Mouse (Mus musculus): ENCODE data around the gene Pip5k1b. TPM values are rescaled to one million over a fixed set of nuclear protein-coding genes. Genes with fewer than 3 reads are reported as not detected.

The Pip5k1b gene
- polyA plus RNA-seq, 1 experiment from 2014 or later: 9.1 TPM

GRCm38 (mm10) chr19:24527613-24527948 lies 28.1 kb downstream of the Pip5k1b start:
- H3K4me2 ChIP-seq: peak overlapping the region; percentile 41
- no peaks in the 10 kb centered on the region for H3K36me3 ChIP-seq
- peak overlapping the region; percentile 57 for H3K9ac ChIP-seq
- no peak for ATAC-seq
- H3K27ac ChIP-seq: peak overlapping the region; percentile 85
- H3K4me1 ChIP-seq: peaks cover 59% of the 10 kb centered on the region
- WGBS (ENCODE audit: insufficient replicate concordance): 66% methylated on average over 5 of the region's 5 CpGs
- no peak overlapping the region for H3K4me3 ChIP-seq
- H3K27me3 ChIP-seq (replicated peaks): no peaks in the 10 kb centered on the region
- no peaks in the 10 kb centered on the region for H3K9me3 ChIP-seq (replicated peaks)

DNA sequence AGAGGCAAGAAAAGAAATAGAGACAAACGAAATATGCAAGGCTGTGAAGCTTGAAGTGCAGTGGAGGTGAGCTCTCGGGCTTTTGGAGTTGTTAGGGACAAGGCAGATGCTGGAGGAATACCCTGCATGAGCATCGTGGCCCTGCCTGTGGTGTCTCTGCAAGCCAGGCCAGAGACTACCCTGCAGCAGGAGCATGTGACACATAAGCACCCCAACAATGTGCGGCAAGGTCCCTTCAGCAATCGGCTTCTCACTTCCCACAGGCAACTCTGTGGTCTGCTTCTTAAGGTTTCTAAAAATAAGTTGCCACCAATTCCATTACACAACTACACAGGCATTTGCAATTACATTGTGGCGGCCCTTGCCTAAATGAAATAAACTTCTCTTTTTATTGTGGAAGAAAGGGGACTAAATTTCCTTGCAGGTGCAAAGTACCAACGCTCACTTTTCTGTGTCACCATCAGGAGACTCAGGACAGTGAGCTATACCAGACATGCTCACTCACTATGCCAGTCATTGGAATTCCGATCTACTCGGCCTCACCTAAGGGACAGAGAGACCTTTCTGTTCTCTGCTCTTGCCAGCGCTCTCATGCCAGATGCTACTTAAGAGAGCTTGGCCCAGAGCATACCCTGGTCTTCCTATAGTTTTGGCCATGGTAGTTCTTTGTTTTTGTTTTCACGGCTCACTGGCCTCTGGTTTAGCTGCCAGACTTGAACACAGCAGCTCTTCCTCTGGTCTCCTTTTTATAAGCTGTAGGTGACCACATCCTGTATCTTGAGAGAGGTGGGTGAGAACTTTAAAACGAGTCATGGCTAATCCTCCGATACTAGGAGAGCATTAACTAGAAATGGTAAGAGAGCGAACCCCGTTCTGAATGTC lies 28.7 kb downstream of the Pip5k1b start:
- Histone ChIP-seq H3K4me1 (peaks cover 62% of the 10 kb centered on the region), H3K36me3 (no peaks in the 10 kb centered on the region), H3K27ac (peak overlapping the region; percentile 85), H3K4me2 (peak overlapping the region; percentile 41), H3K9ac (peak overlapping the region; percentile 57), H3K9me3 (replicated peaks) (no peaks in the 10 kb centered on the region), H3K4me3 (no peak overlapping the region), H3K27me3 (replicated peaks) (no peaks in the 10 kb centered on the region)
- 45% methylated on average over 15 of the region's 15 CpGs for WGBS (ENCODE audit: insufficient replicate concordance)
- peak; percentile 37; the same call in 1 of the 2 replicates for ATAC-seq

GRCm38 (mm10) chr19:24523476-24524313 lies 32.0 kb downstream of the Pip5k1b start:
- H3K4me1 ChIP-seq: peaks cover 78% of the 10 kb centered on the region
- 0 out of 2 replicates have a peak overlapping the region, but pooled peaks have one; percentile 23 for H3K9ac ChIP-seq
- H3K36me3 ChIP-seq: no peaks in the 10 kb centered on the region
- no peaks in the 10 kb centered on the region for H3K27me3 ChIP-seq (replicated peaks)
- no peak overlapping the region for H3K4me3 ChIP-seq
- no peaks in the 10 kb centered on the region for H3K9me3 ChIP-seq (replicated peaks)
- WGBS (ENCODE audit: insufficient replicate concordance): 83% methylated on average over 15 of the region's 15 CpGs
- H3K4me2 ChIP-seq: no peak overlapping the region
- peak overlapping the region; percentile 3; the same call in 1 of the 2 replicates for H3K27ac ChIP-seq
- no peak for ATAC-seq

- H3K27me3 ChIP-seq (replicated peaks): no peaks in the 10 kb centered on the region
- no peak for ATAC-seq
- no peak overlapping the region for H3K9ac ChIP-seq
- no peak overlapping the region for H3K4me2 ChIP-seq
- peaks cover 78% of the 10 kb centered on the region for H3K4me1 ChIP-seq
- no peaks in the 10 kb centered on the region for H3K9me3 ChIP-seq (replicated peaks)
- 84% methylated on average over 7 of the region's 7 CpGs for WGBS (ENCODE audit: insufficient replicate concordance)
- H3K4me3 ChIP-seq: no peak overlapping the region
- H3K36me3 ChIP-seq: no peaks in the 10 kb centered on the region
- 0 out of 2 replicates have a peak overlapping the region, but pooled peaks have one; percentile 2 for H3K27ac ChIP-seq
Measured at GRCm38 (mm10) chr19:24521997-24522396, 33.7 kb downstream of the Pip5k1b start.

DNA sequence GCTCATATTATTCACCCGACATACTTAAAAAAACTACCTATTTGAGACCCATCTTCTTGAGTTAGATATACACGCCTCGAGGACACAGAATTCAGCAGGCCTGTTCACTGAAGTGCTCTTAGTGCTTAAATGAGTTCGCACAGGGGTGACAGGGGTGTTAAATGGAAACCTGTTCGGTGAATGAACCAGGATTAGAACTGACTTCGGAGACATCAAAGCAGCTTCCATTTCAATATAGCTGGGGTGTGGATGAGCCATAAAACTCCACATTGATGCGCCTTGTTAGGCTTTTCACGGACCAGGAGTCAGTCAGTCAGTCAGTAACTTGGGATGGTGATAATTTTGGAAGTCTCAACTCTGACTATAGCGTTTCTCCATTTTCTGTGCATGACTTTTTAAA lies 34.5 kb downstream of the Pip5k1b start:
- H3K4me1 ChIP-seq: peaks cover 78% of the 10 kb centered on the region
- H3K9ac ChIP-seq: no peak overlapping the region
- no peaks in the 10 kb centered on the region for H3K36me3 ChIP-seq
- peak overlapping the region; percentile 69; the same call in 1 of the 2 replicates for H3K27ac ChIP-seq
- H3K4me3 ChIP-seq: no peak overlapping the region
- whole genome bisulfite sequencing (ENCODE audit: insufficient replicate concordance): 66% methylated on average over 9 of the region's 9 CpGs
- H3K4me2 ChIP-seq: no peak overlapping the region
- H3K9me3 ChIP-seq (replicated peaks): no peaks in the 10 kb centered on the region
- ATAC-seq: no peak
- H3K27me3 ChIP-seq (replicated peaks): no peaks in the 10 kb centered on the region

DNA sequence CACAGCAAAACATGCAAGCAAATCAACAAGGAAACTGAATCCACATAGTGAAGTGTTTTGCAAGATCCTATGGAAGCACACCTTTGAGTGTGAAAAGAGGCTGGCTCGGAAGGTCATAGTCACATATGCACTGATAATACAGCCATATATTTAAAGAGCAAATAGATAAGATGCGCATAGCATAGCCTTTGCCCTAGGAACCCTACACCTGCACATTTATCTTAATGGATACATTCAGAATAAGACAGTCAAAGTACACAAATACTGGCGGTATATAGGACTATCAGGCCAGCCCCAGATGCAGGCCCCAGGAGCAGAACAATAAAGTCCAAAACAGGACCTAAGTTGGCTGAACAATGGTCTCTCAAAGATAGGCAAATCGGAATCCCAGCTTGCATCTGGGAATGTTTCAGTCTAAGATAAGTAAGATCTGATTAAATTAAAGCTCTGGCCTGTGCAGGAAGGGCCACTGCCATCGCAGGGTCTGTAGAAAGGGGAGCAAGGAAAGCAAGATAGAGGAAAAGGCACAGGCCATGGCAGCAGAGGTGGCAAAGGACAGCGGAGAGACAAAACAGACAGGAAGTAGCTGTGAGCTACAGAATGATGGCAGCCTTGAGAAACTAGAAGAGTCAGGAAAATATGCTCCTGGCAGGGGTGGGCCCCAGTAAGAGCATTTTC lies 35.8 kb downstream of the Pip5k1b start:
- Histone ChIP-seq H3K36me3 (no peaks in the 10 kb centered on the region), H3K4me3 (no peak overlapping the region), H3K27ac (peak overlapping the region; percentile 69), H3K27me3 (replicated peaks) (no peaks in the 10 kb centered on the region), H3K9me3 (replicated peaks) (no peaks in the 10 kb centered on the region), H3K4me1 (peaks cover 87% of the 10 kb centered on the region), H3K4me2 (no peak overlapping the region), H3K9ac (peak overlapping the region; percentile 36; the same call in 1 of the 2 replicates)
- peak; percentile 33; the same call in 1 of the 2 replicates for ATAC-seq
- 58% methylated on average over 6 of the region's 6 CpGs for WGBS (ENCODE audit: insufficient replicate concordance)

DNA sequence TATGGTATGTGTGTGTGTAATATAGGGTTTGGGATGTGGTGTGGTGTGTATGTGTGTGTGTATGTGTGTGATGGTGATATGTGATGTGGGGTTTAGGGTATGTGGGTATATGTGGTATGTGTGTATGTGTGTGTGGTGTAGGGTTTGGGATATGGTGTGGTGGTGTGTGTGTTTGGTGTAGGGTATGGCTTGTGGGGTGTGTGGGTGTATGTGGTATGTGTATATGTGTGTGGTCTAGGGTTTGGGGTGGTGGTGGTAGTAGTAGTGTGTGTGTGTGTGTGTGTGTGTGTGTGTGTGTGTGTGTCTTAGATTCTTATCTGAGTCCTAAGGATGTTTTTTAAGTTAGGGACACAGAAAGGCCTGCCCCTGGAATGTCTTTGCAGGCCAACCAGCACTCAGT lies 37.3 kb downstream of the Pip5k1b start:
- Histone ChIP-seq H3K4me2 (no peak overlapping the region), H3K27ac (peak overlapping the region; percentile 79), H3K9me3 (replicated peaks) (no peaks in the 10 kb centered on the region), H3K27me3 (replicated peaks) (no peaks in the 10 kb centered on the region), H3K9ac (peak overlapping the region; percentile 32; the same call in 1 of the 2 replicates), H3K4me3 (no peak overlapping the region), H3K4me1 (peaks cover 93% of the 10 kb centered on the region), H3K36me3 (no peaks in the 10 kb centered on the region)
- ATAC-seq: no peak

DNA sequence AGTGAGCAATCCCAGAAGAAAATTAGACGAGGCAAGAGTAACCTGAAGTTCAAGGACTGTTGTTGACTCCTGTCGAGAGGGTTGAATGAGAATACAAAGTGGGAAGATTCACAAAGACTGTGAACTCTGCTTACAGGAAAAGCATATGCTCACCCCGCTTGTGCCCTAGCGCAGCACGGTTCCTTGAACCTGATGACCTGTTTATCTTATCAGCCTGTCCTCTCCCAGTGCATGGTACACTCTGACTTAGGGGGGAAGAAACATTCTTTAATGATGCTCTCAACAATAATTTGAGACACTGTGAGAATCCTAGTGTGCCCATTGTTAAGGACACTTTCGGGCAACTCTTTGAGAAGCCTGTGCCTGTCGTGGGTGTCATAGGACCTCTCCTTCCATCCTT lies 38.6 kb downstream of the Pip5k1b start:
- WGBS (ENCODE audit: insufficient replicate concordance): 37% methylated on average over 7 of the region's 7 CpGs
- Histone ChIP-seq H3K9me3 (replicated peaks) (no peaks in the 10 kb centered on the region), H3K4me1 (peaks cover 97% of the 10 kb centered on the region), H3K4me3 (no peak overlapping the region), H3K9ac (peak overlapping the region; percentile 12; the same call in 1 of the 2 replicates), H3K27ac (peak overlapping the region; percentile 79), H3K4me2 (peak overlapping the region; percentile 37), H3K27me3 (replicated peaks) (no peaks in the 10 kb centered on the region), H3K36me3 (no peaks in the 10 kb centered on the region)
- ATAC-seq: peak; percentile 56

DNA sequence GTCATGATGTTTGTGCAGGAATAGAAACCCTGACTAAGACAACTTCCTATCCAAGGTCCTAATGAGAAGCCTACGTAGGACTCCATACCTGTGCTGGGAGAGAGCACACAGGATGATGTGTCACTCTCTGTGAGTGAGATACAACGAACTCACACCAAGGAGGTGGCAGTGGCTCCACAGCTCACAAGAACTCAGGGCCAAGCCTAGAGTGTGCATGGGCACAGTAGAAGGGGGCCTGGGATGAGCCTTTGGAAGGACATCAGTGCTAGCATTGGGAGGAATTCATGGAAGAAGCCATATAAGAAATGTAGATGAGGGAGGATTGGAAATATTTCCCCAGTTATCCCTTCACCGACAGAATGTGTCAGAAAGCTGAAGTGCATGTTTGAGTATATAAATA lies 39.7 kb downstream of the Pip5k1b start:
- Histone ChIP-seq H3K36me3 (no peaks in the 10 kb centered on the region), H3K4me3 (no peak overlapping the region), H3K27me3 (replicated peaks) (no peaks in the 10 kb centered on the region), H3K4me1 (peaks cover 97% of the 10 kb centered on the region), H3K27ac (peak overlapping the region; percentile 79), H3K9ac (peak overlapping the region; percentile 56; the same call in 1 of the 2 replicates), H3K9me3 (replicated peaks) (no peaks in the 10 kb centered on the region), H3K4me2 (no peak overlapping the region)
- no peak for ATAC-seq
- WGBS (ENCODE audit: insufficient replicate concordance): 88% methylated on average over 3 of the region's 3 CpGs

DNA sequence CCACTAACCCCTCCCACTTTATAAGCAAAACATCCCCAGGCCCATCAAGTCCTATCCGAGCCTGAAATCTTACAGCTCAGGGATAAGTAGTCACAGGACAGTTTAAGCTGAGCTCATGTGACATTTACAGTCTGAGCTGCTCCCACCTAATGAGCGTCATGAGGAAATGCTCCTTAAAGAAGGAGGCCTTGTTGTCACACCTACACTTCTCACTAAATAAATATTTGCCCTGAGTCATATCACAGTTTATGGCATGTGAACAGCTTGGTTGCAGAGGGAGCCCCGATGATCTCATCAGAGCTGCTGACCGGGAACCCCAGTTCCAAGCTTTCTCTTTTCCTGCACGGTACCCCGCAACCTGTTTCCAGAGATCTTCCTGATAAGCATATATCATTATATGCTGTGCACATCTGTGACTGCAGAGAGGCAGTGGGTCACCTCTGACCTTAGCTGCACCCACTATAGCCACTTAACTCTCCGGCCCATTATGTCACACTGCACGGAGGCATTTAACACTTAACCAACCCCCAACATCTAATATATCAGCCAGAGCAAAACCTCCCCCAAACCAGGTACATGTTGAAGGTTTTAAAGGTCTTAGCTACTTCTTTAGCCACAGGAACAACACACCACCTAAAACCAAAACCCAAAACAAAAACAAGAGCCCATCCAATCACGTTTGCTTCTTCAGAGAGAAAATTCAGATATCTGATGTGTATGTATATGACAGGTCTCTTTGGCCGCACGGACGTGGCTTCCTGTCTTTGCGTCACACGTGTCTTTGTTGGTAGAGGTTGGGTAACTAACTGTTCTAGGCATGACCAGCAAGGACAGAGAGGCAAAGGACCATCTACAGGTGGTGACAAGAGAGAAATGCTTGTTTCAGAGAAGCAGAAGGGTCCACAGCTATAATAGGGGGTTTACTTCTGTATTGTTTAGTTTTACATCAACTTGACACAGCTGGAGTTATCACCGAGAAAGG lies 40.7 kb downstream of the Pip5k1b start:
- H3K27ac ChIP-seq: peak overlapping the region; percentile 95
- ATAC-seq: no peak
- H3K4me3 ChIP-seq: no peak overlapping the region
- no peaks in the 10 kb centered on the region for H3K36me3 ChIP-seq
- WGBS (ENCODE audit: insufficient replicate concordance): 77% methylated on average over 15 of the region's 15 CpGs
- peak overlapping the region; percentile 56 for H3K9ac ChIP-seq
- H3K9me3 ChIP-seq (replicated peaks): no peaks in the 10 kb centered on the region
- peak overlapping the region; percentile 71 for H3K4me2 ChIP-seq
- no peaks in the 10 kb centered on the region for H3K27me3 ChIP-seq (replicated peaks)
- peaks cover 97% of the 10 kb centered on the region for H3K4me1 ChIP-seq
